Mouse (Mus musculus) erythroblast, embryonic 14.5 days (primary cell): Measurements from ENCODE around the gene Slc9a6. TPM values are rescaled to one million over a fixed set of nuclear protein-coding genes. Genes with fewer than 3 reads are reported as not detected.

Source experiments
- H3K27me3 ChIP-seq: 2 replicates; pipeline ENCODE4 v1.6.1; 2012; ENCODE audit warnings: inconsistent platforms; ENCODE audit not compliant: control insufficient read depth
- H3K36me3 ChIP-seq: 2 replicates; pipeline ENCODE4 v1.6.1; 2012; ENCODE audit warnings: mild to moderate bottlenecking, inconsistent platforms; ENCODE audit not compliant: control insufficient read depth
- H3K4me1 ChIP-seq: 2 replicates; pipeline ENCODE4 v1.6.1; 2012; ENCODE audit warnings: inconsistent platforms; ENCODE audit not compliant: control insufficient read depth
- H3K4me3 ChIP-seq: replicated peaks from 2 replicates; pipeline ENCODE3; 2012; ENCODE audit warnings: moderate library complexity, mild to moderate bottlenecking, inconsistent platforms
- H3K9me3 ChIP-seq: 2 replicates; pipeline ENCODE4 v1.6.1; 2012; ENCODE audit warnings: low read length, inconsistent platforms, mixed read lengths; ENCODE audit not compliant: control insufficient read depth
- GATA1 ChIP-seq: IDR thresholded peaks from 2 replicates; pipeline ENCODE4 v1.6.1; 2012; ENCODE audit warnings: low read length, inconsistent platforms, mixed read lengths
- TAL1 ChIP-seq: IDR thresholded peaks from 3 replicates; pipeline ENCODE4 v1.6.1; 2012; ENCODE audit warnings: low read length, inconsistent platforms, mixed read lengths
- polyA plus RNA-seq: library from polyadenylated mRNA; stranded (reverse); fragments of >175 nt; gene quantifications from 2 replicates; pipeline ENCODE4 v1.2.3, GENCODE M21; 2012

The Slc9a6 gene
- polyA plus RNA-seq, 1 experiment, result 0.41 TPM

DNA sequence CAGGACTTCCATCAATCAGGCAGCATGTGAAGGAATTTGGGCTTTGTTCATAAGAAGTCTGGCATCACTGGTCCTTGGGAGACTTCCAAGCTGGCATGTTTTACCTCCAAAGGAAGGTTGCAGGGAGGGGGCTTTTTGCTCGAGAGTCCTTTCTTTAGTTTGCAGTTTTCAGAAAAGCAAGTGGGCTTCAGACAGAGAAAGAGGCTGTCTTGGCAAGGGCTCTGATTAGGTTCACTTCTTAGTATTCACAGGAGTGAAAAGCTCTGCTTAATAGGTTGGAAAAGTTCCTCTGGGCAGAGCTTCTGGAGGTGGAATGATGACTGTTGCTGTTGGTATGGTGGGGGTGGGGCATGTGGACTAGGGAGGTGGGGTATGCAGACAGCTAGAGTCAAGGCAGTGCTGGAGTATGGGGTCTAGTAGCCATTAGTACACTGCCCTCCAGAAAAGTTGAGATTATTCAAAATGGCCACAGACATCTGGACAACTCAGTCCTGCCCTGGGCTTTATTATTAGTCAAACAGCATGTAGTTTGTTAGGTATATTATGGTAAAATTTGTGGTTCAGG lies 72.7 kb downstream of the Slc9a6 start:
- Histone ChIP-seq H3K36me3 (no peaks in the 10 kb centered on the region), H3K4me1 (no peaks in the 10 kb centered on the region), H3K27me3 (no peaks in the 10 kb centered on the region), H3K4me3 (no peak overlapping the region), H3K9me3 (no peaks in the 10 kb centered on the region)
- TF ChIP-seq GATA1 (no peak), TAL1 (no peak)

DNA sequence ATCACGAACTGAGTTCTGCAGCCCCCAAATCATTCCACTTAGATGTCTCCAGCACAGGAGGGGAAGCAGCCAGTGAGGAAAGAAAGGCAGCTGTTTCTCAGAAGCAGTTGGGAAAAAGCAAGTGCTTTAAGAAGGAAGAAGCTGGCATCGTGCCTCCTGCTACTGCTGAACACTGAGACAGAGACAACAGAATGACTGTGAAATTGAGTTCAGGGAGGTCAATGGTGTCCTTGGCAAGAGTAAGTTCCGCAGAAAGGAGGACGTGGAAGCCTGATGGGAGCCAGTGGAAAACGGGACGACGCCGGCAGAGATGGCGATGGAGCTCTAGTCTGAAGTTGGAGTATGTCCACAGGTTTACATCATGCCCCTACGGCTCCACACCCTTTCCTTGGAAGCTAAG lies 74.0 kb downstream of the Slc9a6 start:
- TF ChIP-seq TAL1 (no peak), GATA1 (no peak)
- H3K36me3 ChIP-seq, result no peaks in the 10 kb centered on the region
- no peak overlapping the region for H3K4me3 ChIP-seq
- H3K9me3 ChIP-seq, result no peaks in the 10 kb centered on the region
- no peaks in the 10 kb centered on the region for H3K27me3 ChIP-seq
- no peaks in the 10 kb centered on the region for H3K4me1 ChIP-seq

DNA sequence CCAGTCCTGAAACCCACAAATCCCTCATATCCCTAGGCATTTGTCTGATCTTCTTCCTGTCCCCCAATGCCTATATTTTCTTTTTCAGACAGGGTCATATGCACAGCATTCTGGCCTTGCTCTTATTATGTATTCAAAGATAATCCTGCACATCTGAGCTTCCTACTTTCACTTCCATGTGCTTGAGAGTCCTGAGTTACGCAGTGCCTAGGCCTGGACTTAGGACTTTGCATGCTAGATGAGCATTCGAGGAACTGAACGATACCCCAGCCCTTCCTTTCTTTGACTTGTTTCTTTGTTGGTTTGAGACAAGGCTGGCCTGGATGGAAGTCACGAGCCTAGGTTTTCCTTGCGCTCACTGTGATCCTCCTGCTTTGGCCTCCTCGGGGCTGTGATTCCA lies 83.0 kb downstream of the Slc9a6 start:
- no peak for TF ChIP-seq TAL1
- TF ChIP-seq GATA1, result no peak
- H3K4me1 ChIP-seq, result no peaks in the 10 kb centered on the region

DNA sequence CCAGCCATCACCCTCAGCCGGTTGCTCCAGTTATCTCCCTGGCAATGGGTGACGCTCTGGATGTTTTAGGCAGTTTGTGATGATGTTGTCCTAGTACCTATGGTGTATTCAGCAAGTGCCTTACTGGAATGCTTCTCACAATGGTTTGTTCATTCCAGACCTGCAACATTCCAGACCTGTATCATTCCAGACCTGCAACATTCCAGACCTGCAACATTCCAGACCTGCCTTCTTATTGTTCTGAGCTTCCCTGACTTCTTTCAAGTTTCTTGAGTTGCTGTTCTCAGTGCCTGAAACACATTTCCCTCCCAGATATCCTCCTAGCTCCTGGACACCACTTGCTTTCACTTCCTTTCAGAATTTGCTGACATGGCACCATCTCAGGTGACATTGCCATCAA lies 85.0 kb downstream of the Slc9a6 start:
- no peaks in the 10 kb centered on the region for H3K36me3 ChIP-seq
- TF ChIP-seq GATA1 (no peak), TAL1 (no peak)
- no peaks in the 10 kb centered on the region for H3K9me3 ChIP-seq
- no peak overlapping the region for H3K4me3 ChIP-seq
- no peaks in the 10 kb centered on the region for H3K27me3 ChIP-seq
- H3K4me1 ChIP-seq, result no peaks in the 10 kb centered on the region

More for the DNA sequence above, 83.0 kb downstream of the Slc9a6 start:
- H3K27me3 ChIP-seq, result no peaks in the 10 kb centered on the region
- no peaks in the 10 kb centered on the region for H3K9me3 ChIP-seq
- no peak overlapping the region for H3K4me3 ChIP-seq
- H3K36me3 ChIP-seq, result no peaks in the 10 kb centered on the region

DNA sequence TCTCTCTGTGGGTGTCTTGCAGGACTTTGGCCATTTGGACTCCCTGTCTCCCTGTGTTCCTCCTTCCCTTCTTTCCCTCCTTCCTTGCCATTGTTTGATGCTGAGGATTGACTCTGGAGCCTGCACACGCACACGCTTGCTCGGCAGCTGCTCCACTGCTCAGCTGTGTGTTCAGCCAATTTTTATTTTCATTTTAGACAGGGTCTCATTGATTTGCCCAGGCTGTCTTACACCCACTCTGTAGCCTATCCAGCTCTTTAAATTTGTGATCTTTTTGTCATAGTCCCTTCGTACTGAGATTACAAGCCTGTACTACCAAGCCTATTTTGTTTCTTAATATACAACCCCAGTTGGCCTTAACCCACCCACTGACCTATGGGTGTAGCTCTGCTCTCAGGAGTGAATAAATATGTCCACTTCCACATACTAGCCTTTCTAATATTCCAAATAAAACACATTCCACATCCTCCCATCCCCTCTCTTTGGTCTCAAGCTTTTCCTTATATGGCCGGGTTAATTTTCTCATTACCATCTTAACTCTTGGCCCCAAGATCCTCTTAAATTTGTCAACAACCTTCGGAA lies 87.7 kb downstream of the Slc9a6 start:
- H3K36me3 ChIP-seq, result no peaks in the 10 kb centered on the region
- TF ChIP-seq TAL1, result no peak
- no peak for TF ChIP-seq GATA1
- peaks cover 2% of the 10 kb centered on the region; the same call in 1 of the 2 replicates for H3K27me3 ChIP-seq
- H3K4me1 ChIP-seq, result no peaks in the 10 kb centered on the region
- no peaks in the 10 kb centered on the region for H3K9me3 ChIP-seq
- H3K4me3 ChIP-seq, result no peak overlapping the region

DNA sequence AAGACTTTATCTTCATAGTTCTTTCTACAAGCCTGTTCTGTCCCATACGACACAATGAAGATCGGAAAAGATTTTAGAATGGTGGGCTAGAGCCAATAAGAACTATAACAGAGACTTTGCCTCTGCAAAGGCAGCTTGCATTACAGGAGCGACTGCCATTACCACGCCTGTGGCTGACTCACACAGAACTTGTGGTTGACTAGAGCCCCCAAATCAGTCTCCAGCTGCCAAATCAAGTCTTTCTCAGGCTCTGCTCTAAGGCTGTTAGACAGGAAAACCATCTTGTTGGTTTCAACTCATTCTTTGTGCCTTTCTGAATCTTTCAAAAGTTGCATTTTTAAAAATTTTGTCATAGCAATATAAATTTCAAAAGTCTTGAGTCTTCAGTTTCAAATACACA lies 88.3 kb downstream of the Slc9a6 start:
- H3K36me3 ChIP-seq, result no peaks in the 10 kb centered on the region
- H3K9me3 ChIP-seq, result no peaks in the 10 kb centered on the region
- no peaks in the 10 kb centered on the region for H3K4me1 ChIP-seq
- H3K4me3 ChIP-seq, result no peak overlapping the region
- peaks cover 2% of the 10 kb centered on the region; the same call in 1 of the 2 replicates for H3K27me3 ChIP-seq
- no peak for TF ChIP-seq GATA1
- no peak for TF ChIP-seq TAL1

DNA sequence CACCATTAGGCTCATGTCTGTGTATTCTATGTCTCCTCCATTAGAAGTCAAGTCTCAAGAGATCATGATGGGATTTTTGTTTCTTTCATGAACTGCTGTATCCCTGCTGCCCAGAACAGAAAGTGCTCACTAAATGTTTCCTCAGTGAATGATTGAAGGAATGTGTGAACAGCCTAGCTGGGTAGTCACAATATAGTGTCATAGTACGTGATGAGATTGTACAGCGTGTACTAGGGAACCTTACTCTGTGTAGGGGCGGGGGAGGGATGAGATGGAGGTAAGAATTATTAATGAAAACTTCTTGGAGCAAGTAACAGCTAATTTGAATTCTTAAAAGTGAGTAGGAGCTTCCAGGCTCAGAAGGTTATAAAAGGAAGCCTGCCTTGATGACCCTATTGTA lies 91.7 kb downstream of the Slc9a6 start:
- Histone ChIP-seq H3K4me3 (no peak overlapping the region), H3K36me3 (no peaks in the 10 kb centered on the region), H3K9me3 (no peaks in the 10 kb centered on the region), H3K4me1 (no peaks in the 10 kb centered on the region), H3K27me3 (peaks cover 2% of the 10 kb centered on the region; the same call in 1 of the 2 replicates)
- no peak for TF ChIP-seq TAL1
- TF ChIP-seq GATA1, result no peak

DNA sequence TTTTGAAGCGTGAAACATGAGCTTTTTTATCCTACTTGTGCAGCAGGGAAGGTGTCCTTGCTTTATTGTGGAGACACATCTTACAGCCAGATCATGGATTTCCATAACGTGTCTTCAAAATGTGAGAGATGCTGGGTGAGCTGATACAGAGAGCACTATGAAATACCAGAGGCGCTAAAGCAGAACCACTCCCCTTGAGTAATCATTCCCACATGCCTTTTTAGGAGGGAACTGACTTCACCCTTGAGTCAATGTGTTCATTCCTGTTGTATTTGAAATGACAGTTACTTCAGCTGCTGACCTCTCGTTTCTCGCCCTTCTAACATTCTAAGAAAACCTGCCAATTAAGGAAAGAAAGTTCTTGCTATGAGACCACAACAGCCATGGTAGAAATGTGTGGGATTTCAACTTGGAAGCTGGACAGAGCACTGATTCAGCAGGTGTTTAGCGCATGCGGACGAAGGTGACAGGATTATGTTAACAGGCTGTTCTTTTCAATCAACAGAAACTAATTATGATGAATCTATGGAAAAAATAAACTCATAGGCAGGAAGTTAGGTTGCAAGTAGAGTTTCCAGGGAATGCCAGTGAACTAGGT lies 94.5 kb downstream of the Slc9a6 start:
- H3K4me1 ChIP-seq, result no peaks in the 10 kb centered on the region
- TF ChIP-seq GATA1 (no peak), TAL1 (no peak)
- H3K4me3 ChIP-seq, result no peak overlapping the region
- no peaks in the 10 kb centered on the region for H3K36me3 ChIP-seq
- H3K9me3 ChIP-seq, result no peaks in the 10 kb centered on the region
- peaks cover 2% of the 10 kb centered on the region; the same call in 1 of the 2 replicates for H3K27me3 ChIP-seq

DNA sequence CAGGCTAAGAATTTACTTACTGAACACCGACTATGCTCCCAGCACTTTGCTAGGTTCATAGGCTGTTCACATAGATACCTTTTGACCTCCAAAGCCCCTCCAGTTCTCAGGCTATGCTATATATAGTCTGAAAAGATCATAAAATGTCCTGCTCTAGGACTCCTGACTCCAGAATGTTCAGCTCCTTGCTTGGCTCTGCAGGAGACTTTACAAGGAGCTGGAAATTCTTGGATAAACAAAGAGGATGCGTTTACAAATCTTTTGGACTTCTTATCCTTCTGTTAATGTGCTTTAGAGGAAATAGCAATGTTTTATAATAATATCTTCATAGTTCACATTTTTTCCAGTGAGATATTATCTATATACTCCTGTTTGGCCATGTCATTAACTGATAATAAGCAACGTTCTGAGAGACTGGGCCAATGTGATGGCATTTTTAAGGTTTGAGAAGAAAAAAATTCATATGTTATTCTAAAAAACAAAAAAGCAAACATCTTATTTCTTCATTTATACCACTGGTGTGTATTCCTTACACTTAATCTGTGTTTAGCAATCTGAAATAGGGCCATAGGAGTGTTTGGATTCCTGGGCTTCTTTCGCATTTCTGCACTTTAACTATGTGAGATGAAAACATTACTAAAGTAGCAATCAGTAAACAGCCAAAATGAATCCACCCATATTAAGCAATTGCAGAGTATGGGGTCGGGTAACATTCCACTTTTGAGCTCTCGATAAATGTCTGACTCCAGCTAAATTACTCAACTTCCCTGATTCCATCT lies 99.2 kb downstream of the Slc9a6 start:
- H3K4me1 ChIP-seq, result no peaks in the 10 kb centered on the region
- peaks cover 2% of the 10 kb centered on the region; the same call in 1 of the 2 replicates for H3K27me3 ChIP-seq
- H3K4me3 ChIP-seq, result no peak overlapping the region
- H3K36me3 ChIP-seq, result no peaks in the 10 kb centered on the region
- H3K9me3 ChIP-seq, result no peaks in the 10 kb centered on the region
- TF ChIP-seq GATA1 (no peak), TAL1 (no peak)
